Mouse (Mus musculus) embryonic facial prominence, embryonic 11.5 days (tissue): ENCODE results near the gene Pitx2. TPM values are rescaled to one million over a fixed set of nuclear protein-coding genes. Genes with fewer than 3 reads are reported as not detected.

Experiments used
- ATAC-seq: fragments of 200-750 bp; cut with Nextera tagmentation; replicated peaks from 2 replicates; pipeline ENCODE4 v1.8.0; 2017; ENCODE audit warnings: low read depth; ENCODE audit not compliant: insufficient number of reproducible peaks, low FRiP score, low TSS enrichment
- DNase-seq: peaks from one replicate; pipeline ENCODE4 v3.0.0-alpha.2; 2015; ENCODE audit warnings: low spot score
- H3K27ac ChIP-seq: fragments of 300-500 bp; sonication (generic); replicated peaks from 2 replicates; pipeline ENCODE4 v1.5.1; 2014; ENCODE audit warnings: mild to moderate bottlenecking, low read depth, low read length, control low read depth
- H3K27me3 ChIP-seq: fragments of 300-500 bp; sonication (generic); 2 replicates; pipeline ENCODE4 v1.6.1; 2014; ENCODE audit warnings: mild to moderate bottlenecking, low read length, moderate library complexity, mixed read lengths; ENCODE audit not compliant: control insufficient read depth, insufficient read depth
- H3K36me3 ChIP-seq: fragments of 300-500 bp; sonication (generic); replicated peaks from 2 replicates; pipeline ENCODE4 v1.6.1; 2014; ENCODE audit warnings: low read depth, mild to moderate bottlenecking, low read length, moderate library complexity, mixed read lengths; ENCODE audit not compliant: control insufficient read depth, insufficient read depth
- H3K4me1 ChIP-seq: fragments of 300-500 bp; sonication (generic); 2 replicates; pipeline ENCODE4 v1.6.1; 2014; ENCODE audit warnings: low read length, mixed read lengths; ENCODE audit not compliant: control insufficient read depth, insufficient read depth
- H3K4me2 ChIP-seq: fragments of 300-500 bp; sonication (generic); 2 replicates; pipeline ENCODE4 v1.6.1; 2014; ENCODE audit warnings: low read depth, mild to moderate bottlenecking, control low read depth, low read length, moderate library complexity
- H3K4me3 ChIP-seq: fragments of 300-500 bp; sonication (generic); 2 replicates; pipeline ENCODE4 v1.5.1; 2014; ENCODE audit warnings: low read depth, low read length, control low read depth
- H3K9ac ChIP-seq: fragments of 300-500 bp; sonication (generic); replicated peaks from 2 replicates; pipeline ENCODE4 v1.6.1; 2014; ENCODE audit warnings: mild to moderate bottlenecking, control low read depth, low read length
- H3K9me3 ChIP-seq: fragments of 300-500 bp; sonication (generic); replicated peaks from 2 replicates; pipeline ENCODE4 v1.6.1; 2016; ENCODE audit warnings: mild to moderate bottlenecking, low read length, inconsistent platforms, mixed read lengths; ENCODE audit not compliant: control insufficient read depth
- WGBS: fragments of 180-500 bp; shearing (Covaris S2); extraction: QIAGEN DNeasy Blood & Tissue Kit; methylation state at CpG from one replicate; pipeline ENCODE4 v1.1.7; 2014; 5-methylcytosine and 5-hydroxymethylcytosine counted together
- polyA plus RNA-seq: library from polyadenylated mRNA; unstranded; fragments of >200 nt; fragmentation: Nextera tagmentation; extraction: Ambion mirVana; gene quantifications from 2 replicates; pipeline ENCODE4 v1.2.1, GENCODE M21; 2014

The Pitx2 gene
- polyA plus RNA-seq, 1 experiment from 2014 or later = 35.6 TPM

GRCm38 (mm10) chr3:129221380-129222260, 21.9 kb downstream of the Pitx2 start:
- H3K27ac ChIP-seq = no peak overlapping the region
- no peak overlapping the region for H3K4me2 ChIP-seq
- ATAC-seq (no peak), DNase-seq (peak; percentile 28)
- H3K36me3 ChIP-seq = no peaks in the 10 kb centered on the region
- 2% methylated on average over 24 of the region's 27 CpGs for WGBS
- peaks cover 45% of the 10 kb centered on the region for H3K27me3 ChIP-seq
- no peak overlapping the region for H3K9ac ChIP-seq
- H3K9me3 ChIP-seq = no peaks in the 10 kb centered on the region
- H3K4me1 ChIP-seq = no peaks in the 10 kb centered on the region
- H3K4me3 ChIP-seq = no peak overlapping the region

- ATAC-seq = no peak
- no peaks in the 10 kb centered on the region for H3K4me1 ChIP-seq
Observed at GRCm38 (mm10) chr3:129222448-129223290, 23.0 kb downstream of the Pitx2 start.

GRCm38 (mm10) chr3:129223401-129223800, 23.7 kb downstream of the Pitx2 start:
- Histone ChIP-seq H3K4me1 (no peaks in the 10 kb centered on the region), H3K9me3 (no peaks in the 10 kb centered on the region), H3K4me3 (no peak overlapping the region), H3K27ac (no peak overlapping the region), H3K9ac (no peak overlapping the region), H3K27me3 (peaks cover 37% of the 10 kb centered on the region), H3K4me2 (no peak overlapping the region), H3K36me3 (no peaks in the 10 kb centered on the region)
- WGBS = 2% methylated on average over 6 of the region's 6 CpGs
- no peak for ATAC-seq
- no peak for DNase-seq

More at GRCm38 (mm10) chr3:129222448-129223290, 23.0 kb downstream of the Pitx2 start:
- Histone ChIP-seq H3K27ac (no peak overlapping the region), H3K4me3 (no peak overlapping the region), H3K9ac (no peak overlapping the region), H3K4me2 (no peak overlapping the region), H3K36me3 (no peaks in the 10 kb centered on the region), H3K9me3 (no peaks in the 10 kb centered on the region), H3K27me3 (peaks cover 44% of the 10 kb centered on the region)
- under 1% methylated on average over 21 of the region's 21 CpGs for WGBS
- DNase-seq = peak; percentile 33

GRCm38 (mm10) chr3:129223964-129224805, 24.5 kb downstream of the Pitx2 start:
- Histone ChIP-seq H3K9me3 (no peaks in the 10 kb centered on the region), H3K27me3 (peaks cover 31% of the 10 kb centered on the region), H3K27ac (no peak overlapping the region), H3K4me1 (no peaks in the 10 kb centered on the region), H3K4me3 (no peak overlapping the region), H3K36me3 (no peaks in the 10 kb centered on the region), H3K9ac (no peak overlapping the region), H3K4me2 (0 out of 2 replicates have a peak overlapping the region, but pooled peaks have one; percentile 5)
- peak; percentile 39 for DNase-seq
- WGBS = under 1% methylated on average over 26 of the region's 26 CpGs
- no peak for ATAC-seq

- WGBS = under 1% methylated on average over 40 of the region's 40 CpGs
- H3K36me3 ChIP-seq = no peaks in the 10 kb centered on the region
- H3K9ac ChIP-seq = no peak overlapping the region
- no peak overlapping the region for H3K4me2 ChIP-seq
- no peaks in the 10 kb centered on the region for H3K4me1 ChIP-seq
- H3K4me3 ChIP-seq = no peak overlapping the region
- ATAC-seq (no peak), DNase-seq (peak; percentile 19)
- no peak overlapping the region for H3K27ac ChIP-seq
- peaks cover 27% of the 10 kb centered on the region for H3K27me3 ChIP-seq
- H3K9me3 ChIP-seq = no peaks in the 10 kb centered on the region
Observed at GRCm38 (mm10) chr3:129224806-129225576, 25.3 kb downstream of the Pitx2 start.

GRCm38 (mm10) chr3:129225577-129226289, 26.1 kb downstream of the Pitx2 start:
- Histone ChIP-seq H3K4me1 (no peaks in the 10 kb centered on the region), H3K4me2 (no peak overlapping the region), H3K27ac (no peak overlapping the region), H3K9ac (no peak overlapping the region), H3K36me3 (no peaks in the 10 kb centered on the region), H3K27me3 (peaks cover 27% of the 10 kb centered on the region), H3K9me3 (no peaks in the 10 kb centered on the region), H3K4me3 (no peak overlapping the region)
- ATAC-seq (no peak; the same call in 1 of the 2 replicates), DNase-seq (no peak)
- 1% methylated on average over 13 of the region's 13 CpGs for WGBS
